Mouse (Mus musculus) hindbrain, embryonic 16.5 days (tissue): ENCODE results near the gene Slc30a3. TPM values are rescaled to one million over a fixed set of nuclear protein-coding genes. Genes with fewer than 3 reads are reported as not detected.
"Not testable (repeated sequence)": the region's sequence is repeated elsewhere in the genome, so short reads cannot be mapped to it uniquely, and the experiment has no call there.

ENCODE experiments used
- ATAC-seq: fragments of 200-750 bp; cut with Nextera tagmentation; 2 replicates; pipeline ENCODE4 v1.8.0; 2017; ENCODE audit warnings: moderate TSS enrichment, moderate library complexity
- H3K27ac ChIP-seq: fragments of 300-500 bp; sonication (generic); 2 replicates; pipeline ENCODE4 v1.5.1; 2014; ENCODE audit warnings: low read depth, mild to moderate bottlenecking, control low read depth, low read length, moderate library complexity
- H3K27me3 ChIP-seq: fragments of 300-500 bp; sonication (generic); replicated peaks from 2 replicates; pipeline ENCODE4 v1.6.1; 2014; ENCODE audit warnings: low read length; ENCODE audit not compliant: control insufficient read depth, insufficient read depth
- H3K36me3 ChIP-seq: fragments of 300-500 bp; sonication (generic); 2 replicates; pipeline ENCODE4 v1.6.1; 2014; ENCODE audit warnings: mild to moderate bottlenecking, low read length, moderate library complexity, mixed read lengths; ENCODE audit not compliant: control insufficient read depth, insufficient read depth
- H3K4me1 ChIP-seq: fragments of 300-500 bp; sonication (generic); 2 replicates; pipeline ENCODE4 v1.6.1; 2014; ENCODE audit warnings: low read depth, low read length; ENCODE audit not compliant: control insufficient read depth, insufficient read depth
- H3K4me2 ChIP-seq: fragments of 300-500 bp; sonication (generic); 2 replicates; pipeline ENCODE4 v1.6.1; 2014; ENCODE audit warnings: mild to moderate bottlenecking, low read length, control low read depth, moderate library complexity
- H3K4me3 ChIP-seq: fragments of 300-500 bp; sonication (generic); 2 replicates; pipeline ENCODE4 v1.5.1; 2014; ENCODE audit warnings: mild to moderate bottlenecking, low read length, control low read depth, moderate library complexity
- H3K9ac ChIP-seq: fragments of 300-500 bp; sonication (generic); 2 replicates; pipeline ENCODE4 v1.6.1; 2014; ENCODE audit warnings: low read depth, mild to moderate bottlenecking, control low read depth, low read length, moderate library complexity
- H3K9me3 ChIP-seq: fragments of 300-500 bp; sonication (generic); 2 replicates; pipeline ENCODE4 v1.6.1; 2014; ENCODE audit warnings: mild to moderate bottlenecking, low read length, moderate library complexity; ENCODE audit not compliant: control insufficient read depth
- WGBS: fragments of 180-500 bp; shearing (Covaris S2); extraction: QIAGEN DNeasy Blood & Tissue Kit; methylation state at CpG from one replicate; pipeline ENCODE4 v1.1.7; 2014; 5-methylcytosine and 5-hydroxymethylcytosine counted together
- polyA plus RNA-seq: library from polyadenylated mRNA; unstranded; fragments of >200 nt; fragmentation: Nextera tagmentation; extraction: Ambion mirVana; gene quantifications from 2 replicates; pipeline ENCODE4 v1.2.1, GENCODE M21; 2015

The Slc30a3 gene
- polyA plus RNA-seq, 1 experiment from 2014 or later: 52.7 TPM

DNA sequence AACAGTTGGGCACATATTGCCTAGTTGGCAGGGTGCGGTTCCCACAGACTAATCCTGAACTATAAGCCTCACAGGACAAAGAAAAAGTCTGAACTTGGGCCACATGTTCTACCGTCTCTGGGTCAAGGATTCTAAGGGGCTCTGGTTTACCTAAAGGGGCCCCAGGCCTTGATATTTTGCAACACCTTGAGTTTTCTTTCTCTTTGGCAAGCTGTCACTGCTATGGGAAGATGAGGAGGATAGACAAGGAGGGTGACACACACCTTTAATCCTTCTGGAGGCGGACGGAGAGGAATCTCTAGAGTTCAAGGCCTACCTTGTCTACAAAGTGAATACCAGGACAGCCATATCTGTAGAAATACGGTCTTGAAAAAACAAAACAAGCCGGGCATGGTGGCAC is 61.6 kb downstream of the Slc30a3 start:
- Histone ChIP-seq H3K27ac (no peak overlapping the region), H3K36me3 (peaks cover 17% of the 10 kb centered on the region), H3K4me2 (no peak overlapping the region), H3K9me3 (no peaks in the 10 kb centered on the region), H3K4me1 (peaks cover 8% of the 10 kb centered on the region), H3K9ac (no peak overlapping the region), H3K4me3 (no peak overlapping the region), H3K27me3 (no peaks in the 10 kb centered on the region)
- no peak for ATAC-seq
- WGBS: 92% methylated on average over 6 of the region's 6 CpGs

DNA sequence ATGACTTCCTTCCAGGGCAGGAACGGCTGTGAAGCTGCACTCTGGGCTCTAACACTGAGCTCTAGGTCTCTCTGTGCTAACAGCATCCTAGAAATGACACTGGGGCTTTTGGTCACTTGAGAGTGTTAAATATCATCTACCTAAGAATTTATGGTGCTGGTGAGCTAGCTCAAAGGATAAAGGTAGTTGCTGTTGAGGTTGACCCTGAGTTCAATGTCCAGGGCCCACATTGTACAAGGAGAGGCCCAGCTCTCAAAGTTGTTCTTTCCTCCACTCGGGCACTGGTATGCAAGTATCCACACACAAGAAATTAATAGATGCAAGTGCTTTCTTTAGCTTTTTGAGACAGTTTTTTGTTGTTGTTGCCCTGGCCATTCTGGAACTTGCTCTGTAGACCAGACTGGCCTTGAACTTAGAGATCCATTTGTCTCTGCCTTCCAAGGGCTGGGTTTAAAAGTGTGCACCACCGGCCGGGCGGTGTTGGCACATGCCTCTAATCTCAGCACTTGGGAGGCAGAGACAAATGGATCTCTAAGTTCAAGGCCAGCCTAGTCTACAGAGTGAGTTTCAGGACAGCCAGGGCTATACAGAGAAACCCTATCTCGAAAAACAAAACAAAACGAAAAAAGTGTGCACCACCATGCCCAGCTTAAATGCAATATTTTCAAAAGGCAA is 69.7 kb downstream of the Slc30a3 start:
- Histone ChIP-seq H3K27me3 (no peaks in the 10 kb centered on the region), H3K9ac (no peak overlapping the region), H3K9me3 (no peaks in the 10 kb centered on the region), H3K4me3 (no peak overlapping the region), H3K4me1 (no peaks in the 10 kb centered on the region), H3K4me2 (no peak overlapping the region), H3K36me3 (peaks cover 34% of the 10 kb centered on the region), H3K27ac (no peak overlapping the region)
- no peak for ATAC-seq
- WGBS: 93% methylated on average over 7 of the region's 7 CpGs

DNA sequence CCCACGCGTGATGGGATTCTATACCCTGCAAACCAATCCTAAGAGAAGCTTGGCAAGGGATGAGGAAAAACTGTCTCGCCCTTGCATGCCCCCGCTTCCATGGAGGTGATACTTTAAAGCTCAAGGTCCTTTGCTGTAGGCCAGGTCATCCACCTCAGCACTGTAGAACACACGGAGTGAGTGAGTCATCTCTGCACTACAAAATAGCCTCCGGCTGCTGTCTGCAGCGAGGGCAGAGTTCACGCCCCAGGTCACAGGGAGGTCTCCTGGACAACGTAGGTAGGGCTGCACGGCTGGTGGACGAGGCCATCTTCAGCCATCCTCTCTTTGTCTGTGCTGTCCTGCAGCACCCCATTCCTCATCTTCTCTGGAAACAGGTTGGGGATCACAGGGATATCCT is 71.5 kb downstream of the Slc30a3 start:
- peaks cover 25% of the 10 kb centered on the region for H3K36me3 ChIP-seq
- not testable (repeated sequence) for H3K27ac ChIP-seq, H3K4me3 ChIP-seq, H3K27me3 ChIP-seq, H3K9me3 ChIP-seq, ATAC-seq, H3K4me2 ChIP-seq, H3K9ac ChIP-seq, H3K4me1 ChIP-seq
- 91% methylated on average over 11 of the region's 11 CpGs for WGBS

Other genes starting within 250 kb of the Slc30a3 start
- 67.0 and 68.4 TPM in 2 replicates for gene Tmem214, start 240.2 kb downstream of the Slc30a3 start, polyA plus RNA-seq
- 19.1 and 23.1 TPM in 2 replicates for gene Agbl5, start 219.5 kb downstream of the Slc30a3 start, polyA plus RNA-seq
- gene Ost4, start 200.4 kb downstream of the Slc30a3 start, polyA plus RNA-seq: 232 and 244 TPM in 2 replicates
- 16.3 and 24.6 TPM in 2 replicates for gene Emilin1, start 194.8 kb downstream of the Slc30a3 start, polyA plus RNA-seq
- gene Khk, start 186.8 kb downstream of the Slc30a3 start, polyA plus RNA-seq: 12.2 and 13.7 TPM in 2 replicates
- gene Cgref1, start 162.6 kb downstream of the Slc30a3 start, polyA plus RNA-seq: 77.3 and 89.1 TPM in 2 replicates
- 115 and 123 TPM in 2 replicates for gene Preb, start 147.9 kb downstream of the Slc30a3 start, polyA plus RNA-seq
- not detected in 2 replicates for gene Tcf23, start 139.6 kb downstream of the Slc30a3 start, polyA plus RNA-seq
- 174 and 195 TPM in 2 replicates for gene Atraid, start 59.9 kb downstream of the Slc30a3 start, polyA plus RNA-seq
- gene Slc5a6, start 59.3 kb downstream of the Slc30a3 start, polyA plus RNA-seq: 30.1 and 31.6 TPM in 2 replicates
- 11.6 and 16.8 TPM in 2 replicates for gene Cad, start 53.5 kb downstream of the Slc30a3 start, polyA plus RNA-seq
- gene Dnajc5g, start 2.0 kb downstream of the Slc30a3 start, polyA plus RNA-seq: not detected in 2 replicates
- 1.00 TPM in 1 of 2 replicates, not detected in the other for gene Trim54, start 8.5 kb upstream of the Slc30a3 start, polyA plus RNA-seq
- gene Ucn, start 30.6 kb upstream of the Slc30a3 start, polyA plus RNA-seq: not detected in 2 replicates
- 56.1 and 61.1 TPM in 2 replicates for gene Mpv17, start 46.0 kb upstream of the Slc30a3 start, polyA plus RNA-seq
- 2.1 and 2.2 TPM in 2 replicates for gene Gm29609, start 71.7 kb upstream of the Slc30a3 start, polyA plus RNA-seq
- gene Gtf3c2, start 71.9 kb upstream of the Slc30a3 start, polyA plus RNA-seq: 51.6 and 63.2 TPM in 2 replicates
- 120 and 124 TPM in 2 replicates for gene Snx17, start 85.0 kb upstream of the Slc30a3 start, polyA plus RNA-seq
- 88.5 and 91.6 TPM in 2 replicates for gene Eif2b4, start 85.2 kb upstream of the Slc30a3 start, polyA plus RNA-seq
- gene Zfp513, start 94.1 kb upstream of the Slc30a3 start, polyA plus RNA-seq: 12.3 and 14.0 TPM in 2 replicates
- gene Ppm1g, start 112.5 kb upstream of the Slc30a3 start, polyA plus RNA-seq: 172 and 185 TPM in 2 replicates
- gene Nrbp1, start 132.6 kb upstream of the Slc30a3 start, polyA plus RNA-seq: 167 and 174 TPM in 2 replicates
- gene Gm9970, start 133.0 kb upstream of the Slc30a3 start, polyA plus RNA-seq: 0.41 TPM in 1 of 2 replicates, not detected in the other
- 3.1 and 3.2 TPM in 2 replicates for gene Krtcap3, start 143.5 kb upstream of the Slc30a3 start, polyA plus RNA-seq
- 31.5 and 38.2 TPM in 2 replicates for gene Ift172, start 182.9 kb upstream of the Slc30a3 start, polyA plus RNA-seq
- gene Fndc4, start 187.8 kb upstream of the Slc30a3 start, polyA plus RNA-seq: 102 and 105 TPM in 2 replicates
- gene Gckr, start 189.2 kb upstream of the Slc30a3 start, polyA plus RNA-seq: 0.25 and 0.26 TPM in 2 replicates